Mouse (Mus musculus) kidney, embryonic 15.5 days (tissue): Measurements from ENCODE around the gene Mcl1. TPM values are rescaled to one million over a fixed set of nuclear protein-coding genes. Genes with fewer than 3 reads are reported as not detected.

Experiments used
- ATAC-seq: fragments of 200-750 bp; cut with Nextera tagmentation; replicated peaks from 2 replicates; pipeline ENCODE4 v1.8.0; 2017; ENCODE audit warnings: moderate TSS enrichment; ENCODE audit not compliant: low FRiP score
- H3K27ac ChIP-seq: fragments of 300-500 bp; sonication (generic); 2 replicates; pipeline ENCODE4 v1.5.1; 2015; ENCODE audit warnings: mild to moderate bottlenecking, inconsistent platforms
- H3K27me3 ChIP-seq: fragments of 300-500 bp; sonication (generic); 2 replicates; pipeline ENCODE4 v1.6.1; 2015; ENCODE audit warnings: inconsistent platforms
- H3K36me3 ChIP-seq: fragments of 300-500 bp; sonication (generic); 2 replicates; pipeline ENCODE4 v1.6.1; 2015; ENCODE audit warnings: inconsistent platforms
- H3K4me1 ChIP-seq: fragments of 300-500 bp; sonication (generic); 2 replicates; pipeline ENCODE4 v1.6.1; 2015; ENCODE audit warnings: inconsistent platforms
- H3K4me2 ChIP-seq: fragments of 300-500 bp; sonication (generic); 2 replicates; pipeline ENCODE4 v1.6.1; 2015; ENCODE audit warnings: moderate library complexity, mild to moderate bottlenecking, inconsistent platforms
- H3K4me3 ChIP-seq: fragments of 300-500 bp; sonication (generic); replicated peaks from 2 replicates; pipeline ENCODE4 v1.5.1; 2015; ENCODE audit warnings: mild to moderate bottlenecking, inconsistent platforms
- H3K9ac ChIP-seq: fragments of 300-500 bp; sonication (generic); 2 replicates; pipeline ENCODE4 v1.6.1; 2015; ENCODE audit warnings: mild to moderate bottlenecking, inconsistent platforms
- H3K9me3 ChIP-seq: fragments of 300-500 bp; sonication (generic); replicated peaks from 2 replicates; pipeline ENCODE4 v1.6.1; 2016; ENCODE audit warnings: inconsistent platforms
- WGBS: fragments of 180-500 bp; shearing (Covaris S2); methylation state at CpG from one replicate; pipeline ENCODE4 v1.1.7; 2015; ENCODE audit warnings: mixed read lengths; 5-methylcytosine and 5-hydroxymethylcytosine counted together
- polyA plus RNA-seq: library from polyadenylated mRNA; unstranded; fragments of >200 nt; fragmentation: Nextera tagmentation; extraction: Ambion mirVana; gene quantifications from 2 replicates; pipeline ENCODE4 v1.2.1, GENCODE M21; 2015

Gene Mcl1
- polyA plus RNA-seq, 1 experiment from 2014 or later, result 51.2 TPM

GRCm38 (mm10) chr3:95672461-95672860, 13.9 kb downstream of the Mcl1 start:
- peaks cover 69% of the 10 kb centered on the region for H3K4me1 ChIP-seq
- H3K9me3 ChIP-seq, result no peaks in the 10 kb centered on the region
- no peak for ATAC-seq
- WGBS, result 24% methylated on average over 3 of the region's 3 CpGs
- H3K36me3 ChIP-seq, result peaks cover 18% of the 10 kb centered on the region
- H3K4me3 ChIP-seq, result no peak overlapping the region
- H3K27ac ChIP-seq, result peak overlapping the region; percentile 97
- no peak overlapping the region for H3K9ac ChIP-seq
- no peak overlapping the region for H3K4me2 ChIP-seq
- H3K27me3 ChIP-seq, result no peaks in the 10 kb centered on the region

GRCm38 (mm10) chr3:95672861-95673706, 14.5 kb downstream of the Mcl1 start:
- 35% methylated on average over 10 of the region's 10 CpGs for WGBS
- Histone ChIP-seq H3K36me3 (peaks cover 18% of the 10 kb centered on the region), H3K4me3 (no peak overlapping the region), H3K4me1 (peaks cover 67% of the 10 kb centered on the region), H3K9me3 (no peaks in the 10 kb centered on the region), H3K9ac (no peak overlapping the region), H3K27ac (peak overlapping the region; percentile 97), H3K4me2 (peak overlapping the region; percentile 40), H3K27me3 (no peaks in the 10 kb centered on the region)
- ATAC-seq, result no peak

- H3K27ac ChIP-seq, result peak overlapping the region; percentile 97
- WGBS, result 12% methylated on average over 11 of the region's 11 CpGs
- H3K9me3 ChIP-seq, result no peaks in the 10 kb centered on the region
- ATAC-seq, result peak; percentile 34
- H3K4me1 ChIP-seq, result peaks cover 60% of the 10 kb centered on the region
- H3K4me2 ChIP-seq, result peak overlapping the region; percentile 40
- no peak overlapping the region for H3K4me3 ChIP-seq
- H3K9ac ChIP-seq, result 0 out of 2 replicates have a peak overlapping the region, but pooled peaks have one; percentile 6
- H3K36me3 ChIP-seq, result peaks cover 18% of the 10 kb centered on the region
- H3K27me3 ChIP-seq, result no peaks in the 10 kb centered on the region
Measured at GRCm38 (mm10) chr3:95673707-95674211, 15.2 kb downstream of the Mcl1 start.

GRCm38 (mm10) chr3:95674236-95674635, 15.6 kb downstream of the Mcl1 start:
- peak overlapping the region; percentile 97 for H3K27ac ChIP-seq
- H3K4me3 ChIP-seq, result peak overlapping the region; percentile 11; the same call in 1 of the 2 replicates
- 0 out of 2 replicates have a peak overlapping the region, but pooled peaks have one; percentile 6 for H3K9ac ChIP-seq
- peaks cover 60% of the 10 kb centered on the region for H3K4me1 ChIP-seq
- peak overlapping the region; percentile 40 for H3K4me2 ChIP-seq
- H3K27me3 ChIP-seq, result no peaks in the 10 kb centered on the region
- no peaks in the 10 kb centered on the region for H3K9me3 ChIP-seq
- WGBS, result 4% methylated on average over 2 of the region's 2 CpGs
- peaks cover 14% of the 10 kb centered on the region for H3K36me3 ChIP-seq
- ATAC-seq, result peak; percentile 74

GRCm38 (mm10) chr3:95674812-95675211, 16.2 kb downstream of the Mcl1 start:
- Histone ChIP-seq H3K9ac (no peak overlapping the region), H3K4me3 (peak overlapping the region; percentile 11; the same call in 1 of the 2 replicates), H3K36me3 (peaks cover 8% of the 10 kb centered on the region; the same call in 1 of the 2 replicates), H3K9me3 (no peaks in the 10 kb centered on the region), H3K27ac (peak overlapping the region; percentile 97), H3K4me1 (peaks cover 60% of the 10 kb centered on the region), H3K4me2 (peak overlapping the region; percentile 37), H3K27me3 (no peaks in the 10 kb centered on the region)
- peak; percentile 31 for ATAC-seq
- WGBS, result 5% methylated on average over 6 of the region's 6 CpGs

GRCm38 (mm10) chr3:95675301-95676092, 16.9 kb downstream of the Mcl1 start:
- 0 out of 2 replicates have a peak overlapping the region, but pooled peaks have one; percentile 0 for H3K9ac ChIP-seq
- peak overlapping the region; percentile 37 for H3K4me2 ChIP-seq
- 12% methylated on average over 8 of the region's 8 CpGs for WGBS
- H3K27ac ChIP-seq, result peak overlapping the region; percentile 97
- 0 out of 2 replicates have a peak overlapping the region, but pooled peaks have one; percentile 11 for H3K4me3 ChIP-seq
- peak; percentile 53 for ATAC-seq
- H3K9me3 ChIP-seq, result no peaks in the 10 kb centered on the region
- no peaks in the 10 kb centered on the region for H3K27me3 ChIP-seq
- H3K36me3 ChIP-seq, result 0 out of 2 replicates have a peak, but pooled peaks cover 7% of the 10 kb centered on the region
- H3K4me1 ChIP-seq, result peaks cover 62% of the 10 kb centered on the region

- Histone ChIP-seq H3K9ac (no peak overlapping the region), H3K9me3 (no peaks in the 10 kb centered on the region), H3K27me3 (no peaks in the 10 kb centered on the region), H3K4me2 (no peak overlapping the region), H3K36me3 (0 out of 2 replicates have a peak, but pooled peaks cover 7% of the 10 kb centered on the region), H3K4me3 (no peak overlapping the region), H3K4me1 (peaks cover 70% of the 10 kb centered on the region), H3K27ac (peak overlapping the region; percentile 97; the same call in 1 of the 2 replicates)
- 68% methylated on average over 15 of the region's 15 CpGs for WGBS
- no peak for ATAC-seq
Measured at GRCm38 (mm10) chr3:95676745-95677419, 18.3 kb downstream of the Mcl1 start.

GRCm38 (mm10) chr3:95677420-95678090, 19.0 kb downstream of the Mcl1 start:
- Histone ChIP-seq H3K4me3 (no peak overlapping the region), H3K36me3 (0 out of 2 replicates have a peak, but pooled peaks cover 7% of the 10 kb centered on the region), H3K4me2 (no peak overlapping the region), H3K9me3 (no peaks in the 10 kb centered on the region), H3K27ac (no peak overlapping the region), H3K27me3 (no peaks in the 10 kb centered on the region), H3K9ac (no peak overlapping the region), H3K4me1 (peaks cover 64% of the 10 kb centered on the region)
- WGBS, result 76% methylated on average over 19 of the region's 19 CpGs
- no peak for ATAC-seq

- Histone ChIP-seq H3K36me3 (0 out of 2 replicates have a peak, but pooled peaks cover 7% of the 10 kb centered on the region), H3K4me2 (no peak overlapping the region), H3K9me3 (no peaks in the 10 kb centered on the region), H3K4me1 (peaks cover 52% of the 10 kb centered on the region), H3K9ac (no peak overlapping the region), H3K27me3 (no peaks in the 10 kb centered on the region), H3K4me3 (no peak overlapping the region), H3K27ac (no peak overlapping the region)
- ATAC-seq, result no peak
- 89% methylated on average over 8 of the region's 8 CpGs for WGBS
Measured at GRCm38 (mm10) chr3:95679551-95679950, 21.0 kb downstream of the Mcl1 start.

- no peak overlapping the region for H3K9ac ChIP-seq
- H3K36me3 ChIP-seq, result 0 out of 2 replicates have a peak, but pooled peaks cover 7% of the 10 kb centered on the region
- H3K27ac ChIP-seq, result no peak overlapping the region
- 82% methylated on average over 6 of the region's 6 CpGs for WGBS
- peaks cover 50% of the 10 kb centered on the region for H3K4me1 ChIP-seq
- no peak overlapping the region for H3K4me3 ChIP-seq
- H3K4me2 ChIP-seq, result no peak overlapping the region
- no peaks in the 10 kb centered on the region for H3K9me3 ChIP-seq
- no peaks in the 10 kb centered on the region for H3K27me3 ChIP-seq
- ATAC-seq, result no peak
Measured at GRCm38 (mm10) chr3:95680673-95681072, 22.1 kb downstream of the Mcl1 start.

GRCm38 (mm10) chr3:95681365-95681764, 22.8 kb downstream of the Mcl1 start:
- 0 out of 2 replicates have a peak, but pooled peaks cover 7% of the 10 kb centered on the region for H3K36me3 ChIP-seq
- ATAC-seq, result no peak
- H3K4me1 ChIP-seq, result peaks cover 50% of the 10 kb centered on the region
- no peak overlapping the region for H3K9ac ChIP-seq
- H3K4me3 ChIP-seq, result no peak overlapping the region
- H3K27me3 ChIP-seq, result no peaks in the 10 kb centered on the region
- H3K4me2 ChIP-seq, result no peak overlapping the region
- WGBS, result 25% methylated on average over 11 of the region's 11 CpGs
- no peaks in the 10 kb centered on the region for H3K9me3 ChIP-seq
- H3K27ac ChIP-seq, result no peak overlapping the region
